Mouse (Mus musculus) olfactory bulb, adult 2 months (tissue): ENCODE results near the gene Gpr19. TPM values are rescaled to one million over a fixed set of nuclear protein-coding genes. Genes with fewer than 3 reads are reported as not detected.
A peak's percentile ranks its signal among the peaks of the same experiment; 100 is the strongest.

Source experiments
- H3K27ac ChIP-seq: fragments of 200-500 bp; 2 replicates; pipeline ENCODE4 v1.5.1; 2012; ENCODE audit warnings: low read depth, low read length; ENCODE audit not compliant: insufficient read depth
- H3K4me1 ChIP-seq: fragments of 200-500 bp; 2 replicates; pipeline ENCODE4 v1.6.1; 2012; ENCODE audit warnings: low read length; ENCODE audit not compliant: control insufficient read depth, insufficient read depth
- H3K4me3 ChIP-seq: fragments of 200-500 bp; 2 replicates; pipeline ENCODE4 v1.5.1; 2012; ENCODE audit warnings: mild to moderate bottlenecking, low read depth, low read length, moderate library complexity; ENCODE audit not compliant: insufficient read depth
- CTCF ChIP-seq: fragments of 200-500 bp; IDR thresholded peaks from 2 replicates; pipeline ENCODE4 v1.5.1; 2012; ENCODE audit warnings: low read depth, mild to moderate bottlenecking, low read length, moderate library complexity; ENCODE audit not compliant: insufficient read depth
- POLR2A ChIP-seq: fragments of 200-500 bp; IDR thresholded peaks from 2 replicates; pipeline ENCODE4 v1.6.1; 2012; ENCODE audit warnings: mild to moderate bottlenecking, low read depth, low read length, moderate library complexity; ENCODE audit not compliant: insufficient read depth
- WGBS: fragments of 180-500 bp; shearing (Covaris S2); methylation state at CpG from one replicate; pipeline ENCODE4 v1.1.7; 2018; 5-methylcytosine and 5-hydroxymethylcytosine counted together
- polyA plus RNA-seq: library from polyadenylated mRNA; stranded (reverse); fragments of >200 nt; gene quantifications from 2 replicates; pipeline ENCODE4 v1.2.4, GENCODE M21; 2012; ENCODE audit warnings: low replicate concordance; ENCODE audit not compliant: missing spikeins, insufficient read depth, insufficient read length

Gene Gpr19
- polyA plus RNA-seq, 1 experiment: not detected

GRCm38 (mm10) chr6:134919511-134920189 is 21.3 kb upstream of the Gpr19 start:
- Histone ChIP-seq H3K27ac (peak overlapping the region; percentile 96), H3K4me3 (peak overlapping the region; percentile 75), H3K4me1 (peaks cover 7% of the 10 kb centered on the region)
- 7% methylated on average over 37 of the region's 37 CpGs for WGBS
- TF ChIP-seq CTCF: no peak
- TF ChIP-seq POLR2A: no peak

GRCm38 (mm10) chr6:134918769-134919168 is 20.4 kb upstream of the Gpr19 start:
- peaks cover 7% of the 10 kb centered on the region for H3K4me1 ChIP-seq
- TF ChIP-seq POLR2A (no peak), CTCF (no peak)
- no peak overlapping the region for H3K27ac ChIP-seq
- H3K4me3 ChIP-seq: no peak overlapping the region
- 89% methylated on average over 10 of the region's 10 CpGs for WGBS

DNA sequence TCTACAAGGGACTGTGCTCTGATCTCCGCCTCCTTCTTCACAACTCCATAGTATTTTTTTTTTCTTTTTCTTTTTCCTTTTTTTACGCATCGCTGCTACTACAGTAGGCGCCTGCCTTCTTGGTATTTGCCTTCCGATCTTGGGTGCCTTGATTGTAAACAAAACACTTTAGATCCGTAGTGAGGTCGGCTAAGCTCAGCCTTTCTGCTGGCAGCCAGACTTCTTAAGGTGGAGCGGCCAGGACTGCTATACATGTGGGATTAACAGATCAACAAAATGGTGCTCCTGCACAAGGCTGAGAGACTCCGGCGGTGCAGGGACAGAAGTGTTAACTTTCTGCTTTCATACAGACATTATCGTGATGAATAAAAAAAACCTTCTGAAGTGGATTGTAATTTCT is 18.7 kb upstream of the Gpr19 start:
- Histone ChIP-seq H3K27ac (no peak overlapping the region), H3K4me1 (peaks cover 7% of the 10 kb centered on the region), H3K4me3 (peak overlapping the region; percentile 13; the same call in 1 of the 2 replicates)
- TF ChIP-seq POLR2A: no peak
- TF ChIP-seq CTCF: no peak
- WGBS: 1% methylated on average over 11 of the region's 11 CpGs

DNA sequence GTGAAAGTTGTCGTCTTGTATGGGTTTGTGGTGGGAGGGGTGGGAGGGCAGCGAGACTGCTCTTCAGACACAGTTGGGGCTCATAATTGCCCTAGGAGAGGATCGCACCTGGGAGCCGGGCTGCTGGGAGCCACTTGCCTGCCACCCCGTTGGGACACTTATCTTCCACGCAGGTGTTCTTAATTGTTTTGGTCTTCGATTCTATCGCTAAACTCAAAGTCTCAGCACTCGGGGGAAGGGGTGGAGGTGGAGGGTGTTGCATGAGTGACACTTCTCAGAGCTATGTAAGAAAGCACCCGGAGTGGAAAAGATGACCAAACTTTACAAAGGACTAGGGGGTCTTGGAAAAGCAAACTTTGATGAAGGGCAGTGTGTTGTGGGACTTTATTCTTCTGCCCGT is 18.3 kb upstream of the Gpr19 start:
- Histone ChIP-seq H3K27ac (no peak overlapping the region), H3K4me3 (peak overlapping the region; percentile 34; the same call in 1 of the 2 replicates)
- no peak for TF ChIP-seq POLR2A
- TF ChIP-seq CTCF: no peak

DNA sequence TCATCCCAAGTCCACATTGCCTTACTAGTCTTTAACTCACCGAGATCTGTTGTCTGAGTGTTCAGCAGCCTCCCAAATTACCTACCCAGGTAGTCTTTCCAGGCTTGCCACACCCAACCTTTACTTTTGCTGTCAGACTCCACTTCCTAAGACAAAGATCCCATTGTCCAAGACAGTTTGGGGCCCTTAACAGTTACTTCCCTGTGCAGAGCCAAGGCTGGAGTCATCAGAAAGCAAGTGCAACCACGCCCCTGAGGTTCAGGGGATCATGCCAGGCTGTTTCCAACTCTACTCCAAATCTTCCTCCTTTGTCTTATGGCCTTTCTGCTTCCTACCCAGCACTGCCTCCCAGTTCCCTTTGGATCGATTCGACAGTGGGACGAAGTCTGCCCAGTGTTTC is 16.1 kb upstream of the Gpr19 start:
- TF ChIP-seq POLR2A (no peak), CTCF (no peak)
- H3K4me3 ChIP-seq: no peak overlapping the region
- 95% methylated on average over 5 of the region's 5 CpGs for WGBS
- H3K4me1 ChIP-seq: peaks cover 4% of the 10 kb centered on the region
- no peak overlapping the region for H3K27ac ChIP-seq

More for the DNA sequence above, 18.3 kb upstream of the Gpr19 start:
- 2% methylated on average over 11 of the region's 11 CpGs for WGBS
- H3K4me1 ChIP-seq: peaks cover 7% of the 10 kb centered on the region

- H3K27ac ChIP-seq: no peak overlapping the region
- TF ChIP-seq CTCF: no peak
- no peak for TF ChIP-seq POLR2A
- WGBS: 83% methylated on average over 1 of the region's 1 CpGs
- H3K4me1 ChIP-seq: no peaks in the 10 kb centered on the region
- H3K4me3 ChIP-seq: no peak overlapping the region
These were observed 7.4 kb upstream of the Gpr19 start for GRCm38 (mm10) chr6:134905811-134906210.

DNA sequence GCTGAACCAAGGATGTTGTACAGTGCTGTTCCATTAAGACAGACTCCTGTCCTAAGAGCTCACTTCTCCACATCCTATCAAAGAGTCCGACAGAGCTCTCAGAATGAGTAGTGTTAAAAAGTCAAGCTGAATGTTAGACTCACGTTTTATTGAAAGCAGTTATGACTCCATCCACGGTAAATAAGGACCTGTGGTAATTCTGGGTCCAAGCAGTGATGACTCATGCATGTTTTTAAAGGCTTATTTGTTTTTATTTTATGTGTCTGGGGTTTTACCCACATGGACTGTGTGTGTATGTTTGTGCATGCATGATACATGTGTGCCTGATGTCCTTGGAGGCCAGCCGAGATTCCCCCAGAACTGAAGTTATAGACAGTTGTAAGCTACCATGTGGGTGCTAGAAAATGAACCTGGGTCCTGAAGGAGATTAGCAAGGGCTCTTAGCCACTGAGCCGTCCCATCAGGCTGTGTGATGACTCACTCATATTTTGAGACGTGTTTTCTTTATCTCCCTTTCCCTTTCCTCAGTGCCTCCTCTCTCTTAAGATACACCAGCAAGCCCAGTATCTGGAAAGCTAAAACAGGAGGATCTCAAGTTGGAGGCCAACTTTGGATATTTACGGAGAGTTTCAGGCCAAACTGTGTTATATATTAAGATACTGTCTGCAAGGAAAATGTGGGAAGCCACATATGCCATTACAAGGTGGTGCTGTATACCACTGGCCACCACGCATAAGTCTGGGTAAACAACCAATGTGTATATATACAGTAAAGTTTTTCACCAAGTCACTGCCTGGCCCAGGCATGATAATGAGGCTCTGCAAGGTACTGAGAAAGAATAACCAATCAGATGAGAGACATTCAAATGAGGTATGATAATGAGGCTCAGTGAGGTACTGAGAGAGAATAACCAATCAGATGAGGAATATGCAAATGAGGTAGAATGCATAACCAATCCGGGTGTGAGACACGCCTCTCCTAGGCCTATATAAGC is 5.8 kb upstream of the Gpr19 start:
- no peaks in the 10 kb centered on the region for H3K4me1 ChIP-seq
- 91% methylated on average over 10 of the region's 10 CpGs for WGBS
- no peak overlapping the region for H3K27ac ChIP-seq
- H3K4me3 ChIP-seq: no peak overlapping the region
- TF ChIP-seq POLR2A (no peak), CTCF (no peak)

GRCm38 (mm10) chr6:134903368-134903767 is 5.0 kb upstream of the Gpr19 start:
- Histone ChIP-seq H3K27ac (no peak overlapping the region), H3K4me1 (no peaks in the 10 kb centered on the region), H3K4me3 (no peak overlapping the region)
- no peak for TF ChIP-seq POLR2A
- no peak for TF ChIP-seq CTCF
- WGBS: 90% methylated on average over 4 of the region's 4 CpGs

GRCm38 (mm10) chr6:134897443-134898094 is 809 bp downstream of the Gpr19 start:
- WGBS: under 1% methylated on average over 38 of the region's 38 CpGs
- TF ChIP-seq CTCF (no peak), POLR2A (no peak; the same call in 1 of the 2 replicates)
- 0 out of 2 replicates have a peak, but pooled peaks cover 2% of the 10 kb centered on the region for H3K4me1 ChIP-seq
- H3K27ac ChIP-seq: peak overlapping the region; percentile 100
- H3K4me3 ChIP-seq: peak overlapping the region; percentile 77
